Mouse (Mus musculus) NIH3T3 (cell line): ENCODE data around the gene Rnf144a.

Source experiments
- DNase-seq: peaks from one replicate; pipeline ENCODE4 v3.0.0-alpha.2; 2012; ENCODE audit warnings: low read depth

Gene Rnf144a

DNA sequence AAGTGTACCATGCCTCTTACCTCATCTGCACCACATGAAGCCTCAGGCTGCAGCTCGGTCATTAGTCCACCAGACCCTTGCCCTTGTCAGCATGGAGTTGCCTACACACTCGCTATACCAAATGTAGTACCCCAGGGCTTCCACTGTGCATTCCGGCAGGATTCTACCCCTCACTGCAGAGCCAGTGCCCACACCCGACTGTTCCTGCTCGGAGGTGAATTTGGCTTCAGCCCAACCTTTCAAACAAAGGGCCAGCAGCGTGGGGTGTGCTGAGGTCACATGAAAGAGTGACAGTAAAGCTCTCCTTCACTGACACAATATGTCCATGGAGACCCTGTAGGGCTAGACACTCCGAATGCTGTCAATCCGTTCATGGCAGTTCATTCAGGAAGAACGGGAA, 6.3 kb downstream of the Rnf144a start:
- no peak for DNase-seq

DNA sequence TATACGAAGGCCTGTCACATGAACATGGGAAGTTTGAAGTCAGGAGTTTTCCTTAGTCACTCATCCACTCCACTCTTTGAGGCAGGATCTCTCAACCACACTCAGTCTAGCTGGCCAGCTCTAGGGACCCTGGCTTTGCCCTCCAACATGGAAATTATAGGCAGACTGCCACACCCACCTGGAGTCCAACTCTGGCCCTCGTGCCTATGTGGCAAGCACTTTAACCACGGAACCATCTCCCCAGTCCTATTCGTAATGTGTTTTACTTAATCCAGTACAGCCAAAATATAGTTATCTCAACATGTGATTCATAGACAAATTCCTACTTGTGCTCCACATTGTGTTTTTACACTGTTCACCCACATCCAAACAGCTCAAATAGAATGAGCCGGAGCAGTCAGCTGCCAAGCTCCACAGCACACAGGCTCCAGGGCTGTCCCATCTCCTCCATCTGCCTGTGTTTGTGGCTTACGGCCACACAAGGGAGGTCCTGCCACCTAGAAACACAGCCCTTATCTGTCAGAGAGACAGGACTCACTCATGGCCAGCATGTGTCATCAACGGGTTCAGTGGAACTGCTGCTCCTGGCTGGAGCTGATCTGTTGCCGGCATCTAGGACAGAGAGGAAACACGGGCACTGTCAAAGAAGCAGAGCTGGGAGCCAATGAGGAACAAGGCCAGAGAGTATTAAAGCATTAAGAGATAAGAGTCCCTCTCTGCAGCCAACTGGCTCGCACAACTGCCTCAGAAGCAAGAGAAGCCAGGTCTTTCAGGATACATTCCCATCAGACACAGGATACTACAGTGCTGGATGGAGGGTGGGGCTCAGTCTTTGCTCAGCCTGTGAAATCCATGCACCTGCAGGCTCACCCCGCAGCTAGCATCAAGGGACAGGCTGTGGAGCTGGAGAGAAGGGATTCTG, 10.0 kb downstream of the Rnf144a start:
- DNase-seq, result peak; percentile 72

DNA sequence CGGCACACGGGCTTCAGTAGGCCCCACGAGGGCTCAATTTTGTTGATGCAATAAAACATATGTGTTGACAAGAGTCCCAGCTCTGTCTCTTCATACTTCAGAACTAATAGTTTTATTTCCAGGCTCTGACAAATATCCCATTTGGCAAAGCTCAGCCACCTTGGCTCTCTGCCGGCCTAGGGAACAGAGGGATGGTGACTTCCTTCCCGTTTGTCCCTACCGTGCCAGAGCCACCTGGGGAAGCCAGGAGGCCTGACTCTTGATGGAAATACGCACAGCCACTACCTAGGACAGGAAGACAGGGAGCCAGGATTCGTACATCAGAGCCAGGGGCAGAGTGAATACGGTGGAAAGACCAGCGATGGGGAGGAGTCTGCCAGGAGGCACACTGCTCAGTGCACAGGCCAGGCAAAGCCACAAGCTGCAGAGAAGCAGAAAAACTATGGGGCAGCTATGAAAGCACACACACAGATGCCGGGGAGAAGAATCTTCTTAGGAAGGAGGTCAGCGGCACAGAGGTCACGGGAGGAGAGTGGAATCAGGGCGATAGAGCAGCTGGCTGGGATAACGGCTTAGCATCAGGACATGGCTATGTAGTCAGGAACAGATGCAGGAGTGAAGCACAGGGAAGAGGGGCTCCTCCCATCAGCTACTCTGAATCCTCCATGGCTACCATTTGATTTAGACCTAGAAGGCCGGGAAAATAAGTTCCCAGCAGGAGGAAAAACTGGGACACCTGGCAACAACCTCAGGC, 11.5 kb downstream of the Rnf144a start:
- no peak for DNase-seq

GRCm38 (mm10) chr12:26401696-26402470, 13.2 kb downstream of the Rnf144a start:
- no peak for DNase-seq

GRCm38 (mm10) chr12:26401254-26401653, 13.8 kb downstream of the Rnf144a start:
- DNase-seq, result no peak

- no peak for DNase-seq
These were observed 14.3 kb downstream of the Rnf144a start for GRCm38 (mm10) chr12:26400762-26401161.

DNA sequence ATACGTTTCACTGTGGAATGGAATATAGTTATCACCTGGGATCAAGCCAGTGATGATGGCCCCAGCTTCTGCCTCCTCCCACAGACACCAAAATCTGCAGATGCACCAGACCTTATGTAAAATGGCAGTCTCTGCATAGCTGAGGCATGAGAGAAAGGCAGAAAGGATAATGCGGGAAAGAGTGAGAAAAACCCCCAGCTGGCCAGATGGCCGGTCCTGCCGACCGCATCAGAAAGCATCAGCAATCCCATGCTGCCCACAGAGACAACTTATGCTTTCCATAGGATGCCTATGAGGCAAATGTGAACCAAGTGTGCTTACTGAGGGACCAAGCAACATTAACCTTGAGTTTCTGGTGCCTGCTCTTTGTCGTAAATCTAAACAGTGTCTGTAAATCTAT, 15.7 kb downstream of the Rnf144a start:
- DNase-seq, result no peak

- DNase-seq, result peak; percentile 86
These were observed 16.5 kb downstream of the Rnf144a start for GRCm38 (mm10) chr12:26398597-26398996.

GRCm38 (mm10) chr12:26394485-26395470, 20.3 kb downstream of the Rnf144a start:
- DNase-seq, result no peak

GRCm38 (mm10) chr12:26393291-26393690, 21.8 kb downstream of the Rnf144a start:
- DNase-seq, result no peak

GRCm38 (mm10) chr12:26391162-26391561, 23.9 kb downstream of the Rnf144a start:
- peak; percentile 64 for DNase-seq

DNA sequence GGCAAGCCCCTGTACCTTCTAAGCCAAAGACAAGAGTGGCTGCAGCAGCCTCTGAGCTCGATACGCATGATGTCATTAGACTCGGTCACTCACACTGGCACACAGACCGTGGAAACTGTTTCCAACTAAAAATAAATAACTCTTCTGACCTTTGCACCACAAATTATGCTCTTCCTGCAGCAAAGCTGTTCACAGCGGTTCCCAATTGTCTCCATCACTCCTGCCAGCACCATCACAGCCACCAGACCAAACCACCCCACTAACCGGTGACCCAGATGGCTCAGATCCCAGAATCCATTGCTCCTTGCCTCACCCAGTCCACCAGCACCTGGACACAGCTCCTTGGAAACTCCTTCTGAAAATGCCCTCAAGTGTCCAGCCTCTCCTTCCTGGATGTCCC, 27.5 kb downstream of the Rnf144a start:
- DNase-seq, result no peak

- no peak for DNase-seq
These were observed 28.1 kb downstream of the Rnf144a start for GRCm38 (mm10) chr12:26386947-26387346.

DNA sequence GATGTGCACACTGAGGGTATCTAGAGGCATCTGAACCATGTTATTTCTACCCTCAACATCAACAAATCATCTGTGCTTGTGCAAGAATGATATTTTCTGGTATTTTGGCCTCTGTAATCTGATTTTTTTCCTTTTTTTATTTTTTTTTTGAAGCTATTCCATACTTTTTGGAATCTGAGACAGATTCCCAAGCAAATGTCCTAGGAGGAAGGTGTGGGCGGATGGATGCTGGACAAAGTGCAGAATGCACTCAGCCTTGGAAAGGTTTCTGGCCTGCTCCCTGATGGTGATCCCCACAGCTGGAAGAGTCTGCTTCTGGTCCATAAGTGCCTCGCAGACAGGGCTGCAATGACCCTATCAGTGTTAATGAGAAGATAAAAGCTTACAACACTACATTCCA, 28.9 kb downstream of the Rnf144a start:
- no peak for DNase-seq

DNA sequence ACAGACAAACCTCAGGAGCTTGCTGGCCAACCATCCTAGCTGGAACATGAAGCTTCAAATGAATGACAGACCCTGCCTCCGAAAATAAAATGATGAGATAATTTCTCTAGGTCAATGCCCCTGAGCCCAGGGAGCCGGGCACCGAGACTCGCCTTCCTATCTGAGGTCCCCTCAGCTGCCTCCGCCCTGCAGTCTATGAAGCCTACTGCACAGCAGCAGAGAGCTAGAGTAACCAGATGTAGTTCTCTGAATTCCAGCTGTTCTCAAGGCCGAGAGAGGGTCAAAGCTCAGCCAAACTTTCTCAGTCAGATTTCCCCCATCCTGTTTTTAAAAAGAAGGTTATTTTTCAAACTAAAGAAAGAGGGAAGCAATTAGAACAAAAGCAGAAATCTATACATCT, 29.3 kb downstream of the Rnf144a start:
- DNase-seq, result no peak

- peak; percentile 86 for DNase-seq
These were observed 33.3 kb downstream of the Rnf144a start for GRCm38 (mm10) chr12:26381730-26382129.

DNA sequence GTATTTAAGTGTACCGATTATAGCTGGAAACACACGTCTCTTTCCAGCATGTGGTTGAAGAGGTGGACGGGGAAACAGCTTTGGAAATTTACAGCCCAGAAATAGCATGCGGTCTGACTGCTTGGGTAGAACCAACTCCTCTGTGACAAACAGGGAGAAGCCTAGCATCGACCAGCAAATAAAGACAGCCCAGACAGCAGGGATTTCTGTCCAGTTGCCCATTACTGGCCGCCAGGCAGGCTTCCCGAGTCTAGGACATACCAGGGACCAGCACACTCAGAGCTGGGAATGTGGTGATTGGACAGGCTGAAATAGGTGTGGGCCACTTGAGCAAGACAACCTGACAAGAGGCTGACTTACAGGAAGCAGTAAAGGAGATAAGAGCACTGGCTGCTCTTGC, 35.3 kb downstream of the Rnf144a start:
- DNase-seq, result no peak

- DNase-seq, result no peak
These were observed 37.4 kb downstream of the Rnf144a start for GRCm38 (mm10) chr12:26377691-26378090.

GRCm38 (mm10) chr12:26376541-26377323, 38.3 kb downstream of the Rnf144a start:
- DNase-seq, result no peak

DNA sequence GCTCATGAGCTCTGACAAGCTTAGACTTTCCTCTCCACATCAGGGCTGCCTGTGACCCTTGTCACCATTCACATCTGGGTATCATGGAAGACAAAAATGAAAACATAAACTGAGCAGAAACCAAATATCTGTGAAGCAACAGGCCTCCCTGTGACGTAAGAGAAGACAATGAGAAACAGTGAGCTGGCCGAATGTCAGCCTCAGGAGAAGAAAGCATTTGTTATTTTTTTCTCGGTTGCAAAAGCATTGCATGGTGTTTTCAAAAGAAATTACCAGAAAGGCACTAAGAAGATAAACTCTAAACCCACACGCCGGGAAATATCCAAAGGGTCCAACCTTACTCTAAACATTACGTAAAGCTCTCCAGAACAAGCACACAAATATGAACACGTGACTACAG, 41.3 kb downstream of the Rnf144a start:
- peak; percentile 79 for DNase-seq
